Mouse (Mus musculus) lung, embryonic 14.5 days (tissue): ENCODE data around the gene F2rl3. TPM values are rescaled to one million over a fixed set of nuclear protein-coding genes. Genes with fewer than 3 reads are reported as not detected.

ENCODE experiments used
- ATAC-seq: fragments of 200-750 bp; cut with Nextera tagmentation; 2 replicates; pipeline ENCODE4 v1.8.0; 2017; ENCODE audit warnings: mild to moderate bottlenecking, moderate TSS enrichment, moderate library complexity; ENCODE audit not compliant: insufficient read depth
- DNase-seq: peaks from one replicate; pipeline ENCODE4 v3.0.0-alpha.2; 2015
- H3K27ac ChIP-seq: fragments of 300-500 bp; sonication (generic); 2 replicates; pipeline ENCODE4 v1.5.1; 2014; ENCODE audit warnings: low read depth, mild to moderate bottlenecking, moderate library complexity
- H3K27me3 ChIP-seq: fragments of 300-500 bp; sonication (generic); 2 replicates; pipeline ENCODE4 v1.6.1; 2014; ENCODE audit warnings: low read length, control low read depth; ENCODE audit not compliant: insufficient read depth
- H3K36me3 ChIP-seq: fragments of 300-500 bp; sonication (generic); 2 replicates; pipeline ENCODE4 v1.6.1; 2014; ENCODE audit warnings: control low read depth; ENCODE audit not compliant: insufficient read depth
- H3K4me1 ChIP-seq: fragments of 300-500 bp; sonication (generic); 2 replicates; pipeline ENCODE4 v1.6.1; 2014; ENCODE audit warnings: antibody characterized with exemption, control low read depth; ENCODE audit not compliant: insufficient read depth
- H3K4me2 ChIP-seq: fragments of 300-500 bp; sonication (generic); 2 replicates; pipeline ENCODE4 v1.6.1; 2014; ENCODE audit warnings: mild to moderate bottlenecking
- H3K4me3 ChIP-seq: fragments of 300-500 bp; sonication (generic); 2 replicates; pipeline ENCODE4 v1.5.1; 2014; ENCODE audit warnings: low read depth, low read length
- H3K9ac ChIP-seq: fragments of 300-500 bp; sonication (generic); 2 replicates; pipeline ENCODE4 v1.6.1; 2014
- H3K9me3 ChIP-seq: fragments of 300-500 bp; sonication (generic); 2 replicates; pipeline ENCODE4 v1.6.1; 2016; ENCODE audit warnings: low read depth, low read length, control low read depth
- CTCF ChIP-seq: IDR thresholded peaks from 2 replicates; pipeline ENCODE4 v1.5.1; 2016; ENCODE audit warnings: antibody characterized with exemption, low read depth
- WGBS: fragments of 180-500 bp; shearing (Covaris S2); extraction: QIAGEN DNeasy Blood & Tissue Kit; methylation state at CpG from one replicate; pipeline ENCODE4 v1.1.7; 2014; 5-methylcytosine and 5-hydroxymethylcytosine counted together
- polyA plus RNA-seq: library from polyadenylated mRNA; unstranded; fragments of >200 nt; fragmentation: Nextera tagmentation; extraction: Ambion mirVana; gene quantifications from 2 replicates; pipeline ENCODE4 v1.2.1, GENCODE M21; 2014

Gene F2rl3
- polyA plus RNA-seq, 1 experiment from 2014 or later, result 3.4 TPM

DNA sequence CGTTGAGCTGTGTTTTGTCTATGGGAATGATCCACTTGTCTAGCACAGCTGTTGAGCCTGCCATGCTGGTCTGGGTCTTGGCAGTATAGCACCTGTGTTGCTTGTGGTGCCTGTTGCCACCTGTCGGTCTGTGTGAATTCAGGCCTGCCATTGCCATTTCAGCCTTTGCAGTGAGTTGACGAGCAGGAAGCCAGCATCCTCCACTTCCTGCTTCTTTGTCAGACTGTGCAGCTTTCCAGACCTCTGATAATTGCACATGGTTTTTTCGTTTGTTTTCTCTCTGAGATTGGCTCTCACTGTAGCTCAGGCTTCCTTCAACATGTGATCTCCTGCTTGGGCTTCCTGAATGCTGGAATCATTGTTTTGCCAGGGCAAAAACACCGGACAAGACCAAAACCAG is 26.7 kb upstream of the F2rl3 start:
- Histone ChIP-seq H3K4me1 (no peaks in the 10 kb centered on the region), H3K27ac (no peak overlapping the region), H3K9me3 (no peaks in the 10 kb centered on the region), H3K36me3 (peaks cover 98% of the 10 kb centered on the region), H3K4me3 (no peak overlapping the region), H3K4me2 (no peak overlapping the region), H3K9ac (no peak overlapping the region), H3K27me3 (no peaks in the 10 kb centered on the region)
- ATAC-seq (no peak), DNase-seq (no peak)
- TF ChIP-seq CTCF, result no peak
- 80% methylated on average over 5 of the region's 5 CpGs for WGBS

DNA sequence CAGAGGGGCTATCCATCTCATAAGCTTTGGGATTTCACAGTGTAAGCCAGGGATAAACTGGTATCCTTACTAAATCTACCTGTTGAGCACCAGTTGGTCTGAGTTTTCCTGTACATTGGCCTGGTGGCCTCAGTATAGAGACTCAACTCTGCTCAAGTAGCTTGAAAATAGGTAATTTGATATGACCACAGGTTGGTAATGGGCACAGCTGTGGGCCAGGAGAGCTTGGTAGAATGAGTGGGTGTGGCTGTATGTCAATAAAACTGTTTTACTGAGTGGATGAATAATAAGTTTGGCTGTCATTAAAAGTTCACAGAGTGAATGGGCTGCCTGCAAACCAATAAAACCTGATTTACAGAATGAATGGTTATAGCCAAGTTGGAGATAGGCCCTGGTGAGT is 24.8 kb upstream of the F2rl3 start:
- no peaks in the 10 kb centered on the region for H3K27me3 ChIP-seq
- H3K27ac ChIP-seq, result no peak overlapping the region
- peaks cover 89% of the 10 kb centered on the region for H3K36me3 ChIP-seq
- no peaks in the 10 kb centered on the region for H3K4me1 ChIP-seq
- H3K4me2 ChIP-seq, result no peak overlapping the region
- H3K9ac ChIP-seq, result no peak overlapping the region
- DNase-seq (no peak), ATAC-seq (no peak; the same call in 1 of the 2 replicates)
- no peaks in the 10 kb centered on the region for H3K9me3 ChIP-seq
- H3K4me3 ChIP-seq, result no peak overlapping the region
- TF ChIP-seq CTCF, result no peak

DNA sequence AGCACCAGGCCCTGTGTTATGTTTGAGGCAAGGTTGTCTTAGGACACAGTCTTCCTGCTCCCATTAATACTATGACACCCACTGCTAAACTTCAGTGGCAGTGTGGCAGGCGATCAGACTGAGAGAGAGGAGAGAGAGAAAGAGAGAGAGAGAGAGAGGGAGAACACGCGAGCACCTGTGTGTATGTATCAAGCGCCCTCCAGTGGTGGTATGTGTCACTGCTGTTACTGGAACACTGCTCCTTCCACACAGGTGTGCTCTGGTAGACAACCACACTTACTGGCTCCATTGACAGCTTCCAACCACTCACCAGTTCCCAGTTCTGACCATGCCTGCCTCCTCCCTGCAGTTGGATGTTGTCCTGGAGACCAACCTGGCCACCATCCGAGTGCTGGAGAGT is 15.6 kb upstream of the F2rl3 start:
- DNase-seq, result peak; percentile 62
- Histone ChIP-seq H3K9me3 (no peaks in the 10 kb centered on the region), H3K36me3 (peaks cover 92% of the 10 kb centered on the region), H3K4me2 (no peak overlapping the region), H3K9ac (no peak overlapping the region), H3K27ac (no peak overlapping the region), H3K27me3 (no peaks in the 10 kb centered on the region), H3K4me1 (no peaks in the 10 kb centered on the region), H3K4me3 (no peak overlapping the region)
- 45% methylated on average over 5 of the region's 5 CpGs for WGBS
- no peak for ATAC-seq
- TF ChIP-seq CTCF, result peak; percentile 80

DNA sequence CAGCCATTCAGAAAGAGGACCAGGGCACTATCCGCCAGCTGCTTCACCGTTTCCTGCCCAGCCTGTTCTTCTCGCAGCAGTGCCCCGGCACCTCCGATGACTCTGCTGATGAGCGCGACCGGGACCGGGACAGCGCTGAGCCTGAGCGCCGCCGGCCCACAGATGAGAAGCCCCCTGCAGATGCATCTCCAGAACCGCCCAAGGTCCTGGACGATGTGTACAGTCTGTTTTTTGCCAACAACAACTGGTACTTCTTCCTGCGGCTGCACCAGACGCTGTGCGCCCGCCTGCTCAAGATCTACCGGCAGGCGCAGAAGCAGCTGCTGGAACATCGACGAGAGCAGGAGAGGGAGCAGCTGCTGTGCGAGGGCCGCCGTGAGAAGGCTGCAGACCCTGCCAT is 11.8 kb upstream of the F2rl3 start:
- H3K27me3 ChIP-seq, result no peaks in the 10 kb centered on the region
- no peaks in the 10 kb centered on the region for H3K9me3 ChIP-seq
- no peak overlapping the region for H3K9ac ChIP-seq
- H3K4me1 ChIP-seq, result no peaks in the 10 kb centered on the region
- ATAC-seq, result no peak
- no peak for TF ChIP-seq CTCF
- 91% methylated on average over 26 of the region's 26 CpGs for WGBS
- no peak overlapping the region for H3K4me2 ChIP-seq
- peaks cover 98% of the 10 kb centered on the region for H3K36me3 ChIP-seq
- H3K27ac ChIP-seq, result no peak overlapping the region
- no peak overlapping the region for H3K4me3 ChIP-seq
- no peak for DNase-seq

DNA sequence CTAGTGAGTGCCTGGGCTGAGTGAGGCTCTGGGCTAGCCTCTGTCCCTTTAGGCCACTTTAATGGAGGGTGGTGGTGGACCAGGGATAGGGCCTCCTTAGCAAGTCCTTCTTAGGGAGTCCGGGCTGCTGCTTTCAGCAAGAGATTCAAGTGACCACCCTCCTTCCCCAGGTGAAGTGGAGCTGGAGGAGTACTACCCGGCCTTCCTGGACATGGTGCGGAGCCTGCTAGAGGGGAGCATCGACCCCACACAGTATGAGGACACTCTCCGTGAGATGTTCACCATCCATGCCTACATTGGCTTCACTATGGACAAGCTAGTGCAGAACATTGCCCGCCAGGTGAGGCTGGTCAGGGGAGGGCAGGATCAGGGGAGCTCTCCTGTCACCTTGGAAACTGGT is 11.4 kb upstream of the F2rl3 start:
- Histone ChIP-seq H3K4me1 (no peaks in the 10 kb centered on the region), H3K36me3 (peaks cover 95% of the 10 kb centered on the region), H3K9me3 (no peaks in the 10 kb centered on the region), H3K9ac (no peak overlapping the region), H3K4me2 (no peak overlapping the region), H3K4me3 (no peak overlapping the region), H3K27me3 (no peaks in the 10 kb centered on the region), H3K27ac (no peak overlapping the region)
- DNase-seq, result no peak
- WGBS, result 92% methylated on average over 6 of the region's 6 CpGs
- TF ChIP-seq CTCF, result no peak
- no peak for ATAC-seq

DNA sequence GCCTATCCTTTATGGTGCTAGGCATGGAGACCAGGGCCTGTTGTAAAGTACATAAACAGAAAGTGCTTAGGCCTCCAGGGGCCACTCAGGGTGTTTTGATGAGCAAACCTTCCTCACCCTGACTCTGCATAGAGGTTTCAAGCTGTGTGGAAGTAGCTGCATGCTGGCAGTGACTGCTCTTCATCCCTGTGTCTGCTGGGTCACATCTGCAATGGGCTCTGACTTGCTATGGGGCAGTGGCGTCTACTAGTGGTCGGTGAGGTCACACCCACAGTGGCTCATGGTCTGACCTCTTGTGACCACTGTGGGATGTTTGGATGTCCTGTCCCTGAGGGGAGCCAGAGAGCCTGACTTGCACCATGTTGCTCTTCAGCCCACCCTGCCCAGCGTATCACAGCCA is 10.6 kb upstream of the F2rl3 start:
- 86% methylated on average over 3 of the region's 3 CpGs for WGBS
- peaks cover 94% of the 10 kb centered on the region for H3K36me3 ChIP-seq
- ATAC-seq (no peak), DNase-seq (no peak)
- H3K27ac ChIP-seq, result no peak overlapping the region
- no peak overlapping the region for H3K4me2 ChIP-seq
- no peak for TF ChIP-seq CTCF
- H3K4me3 ChIP-seq, result no peak overlapping the region
- no peaks in the 10 kb centered on the region for H3K4me1 ChIP-seq
- no peaks in the 10 kb centered on the region for H3K27me3 ChIP-seq
- no peak overlapping the region for H3K9ac ChIP-seq
- no peaks in the 10 kb centered on the region for H3K9me3 ChIP-seq

DNA sequence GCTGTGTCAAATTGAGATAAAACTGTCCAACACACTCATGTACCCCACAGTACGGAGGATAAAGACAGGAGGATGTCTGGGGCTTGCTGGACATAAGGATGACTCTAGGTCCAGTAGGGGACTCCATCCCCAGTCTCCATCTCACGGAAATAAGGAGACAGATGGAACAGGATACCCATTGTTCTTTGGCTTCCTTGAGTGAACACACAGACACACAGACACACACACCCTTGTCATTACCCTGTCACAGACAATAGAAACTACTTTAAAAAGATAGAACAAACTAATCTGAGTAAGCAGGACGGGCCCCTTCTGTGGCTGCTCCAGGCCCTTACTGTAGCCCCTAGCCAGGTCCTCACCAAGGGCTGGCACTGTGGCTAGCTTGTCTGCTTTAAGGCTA is 9.4 kb upstream of the F2rl3 start:
- no peak for DNase-seq
- H3K27me3 ChIP-seq, result no peaks in the 10 kb centered on the region
- H3K4me3 ChIP-seq, result no peak overlapping the region
- H3K9me3 ChIP-seq, result no peaks in the 10 kb centered on the region
- TF ChIP-seq CTCF, result no peak
- no peak for ATAC-seq
- no peak overlapping the region for H3K9ac ChIP-seq
- WGBS, result 87% methylated on average over 3 of the region's 3 CpGs
- H3K27ac ChIP-seq, result no peak overlapping the region
- H3K4me2 ChIP-seq, result no peak overlapping the region
- no peaks in the 10 kb centered on the region for H3K4me1 ChIP-seq
- H3K36me3 ChIP-seq, result peaks cover 94% of the 10 kb centered on the region

DNA sequence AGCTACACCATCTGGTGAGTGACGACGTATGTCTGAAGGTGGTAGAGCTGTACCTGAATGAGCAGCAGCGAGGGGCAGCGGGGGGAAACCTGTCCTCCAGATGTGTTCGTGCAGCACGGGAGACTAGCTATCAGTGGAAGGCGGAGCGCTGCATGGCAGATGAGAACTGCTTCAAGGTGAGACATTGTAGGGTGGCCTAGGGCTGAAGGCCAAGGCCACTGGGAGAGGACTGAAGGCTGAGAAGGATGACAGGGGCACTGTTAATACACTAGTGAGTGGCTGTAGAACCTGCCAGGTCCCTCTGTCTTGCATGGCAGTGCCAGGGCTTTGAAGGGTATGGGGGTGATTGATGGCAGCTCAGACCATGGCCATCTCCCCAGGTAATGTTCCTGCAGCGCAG is 8.5 kb upstream of the F2rl3 start:
- Histone ChIP-seq H3K4me2 (no peak overlapping the region), H3K4me3 (no peak overlapping the region), H3K9ac (no peak overlapping the region), H3K27me3 (no peaks in the 10 kb centered on the region), H3K27ac (no peak overlapping the region), H3K9me3 (no peaks in the 10 kb centered on the region), H3K4me1 (no peaks in the 10 kb centered on the region), H3K36me3 (peaks cover 94% of the 10 kb centered on the region)
- WGBS, result 95% methylated on average over 9 of the region's 9 CpGs
- no peak for DNase-seq
- ATAC-seq, result no peak
- no peak for TF ChIP-seq CTCF
